Mouse (Mus musculus) kidney, embryonic 16.5 days (tissue): ENCODE measurements around the gene Trpc5. TPM values are rescaled to one million over a fixed set of nuclear protein-coding genes. Genes with fewer than 3 reads are reported as not detected.
A peak's percentile ranks its signal among the peaks of the same experiment; 100 is the strongest.

Experiments
- ATAC-seq: fragments of 200-750 bp; cut with Nextera tagmentation; 2 replicates; pipeline ENCODE4 v1.8.0; 2017; ENCODE audit warnings: moderate TSS enrichment; ENCODE audit not compliant: low FRiP score, low TSS enrichment
- H3K27ac ChIP-seq: fragments of 300-500 bp; sonication (generic); 2 replicates; pipeline ENCODE4 v1.5.1; 2014; ENCODE audit warnings: low read length
- H3K27me3 ChIP-seq: fragments of 300-500 bp; sonication (generic); 2 replicates; pipeline ENCODE4 v1.6.1; 2014; ENCODE audit warnings: low read length, control low read depth, mixed read lengths; ENCODE audit not compliant: insufficient read depth
- H3K36me3 ChIP-seq: fragments of 300-500 bp; sonication (generic); 2 replicates; pipeline ENCODE4 v1.6.1; 2014; ENCODE audit warnings: low read length, control low read depth, mixed read lengths; ENCODE audit not compliant: insufficient read depth
- H3K4me1 ChIP-seq: fragments of 300-500 bp; sonication (generic); 2 replicates; pipeline ENCODE4 v1.6.1; 2014; ENCODE audit warnings: low read length, control low read depth, mixed read lengths; ENCODE audit not compliant: insufficient read depth
- H3K4me2 ChIP-seq: fragments of 300-500 bp; sonication (generic); replicated peaks from 2 replicates; pipeline ENCODE4 v1.6.1; 2014; ENCODE audit warnings: low read depth, low read length
- H3K4me3 ChIP-seq: fragments of 300-500 bp; sonication (generic); 2 replicates; pipeline ENCODE4 v1.5.1; 2014; ENCODE audit warnings: mild to moderate bottlenecking, low read length
- H3K9ac ChIP-seq: fragments of 300-500 bp; sonication (generic); replicated peaks from 2 replicates; pipeline ENCODE4 v1.6.1; 2014; ENCODE audit warnings: low read length
- H3K9me3 ChIP-seq: fragments of 300-500 bp; sonication (generic); 2 replicates; pipeline ENCODE4 v1.6.1; 2016; ENCODE audit warnings: low read length, control low read depth
- WGBS: fragments of 180-500 bp; shearing (Covaris S2); extraction: QIAGEN DNeasy Blood & Tissue Kit; methylation state at CpG from one replicate; pipeline ENCODE4 v1.1.7; 2014; 5-methylcytosine and 5-hydroxymethylcytosine counted together
- polyA plus RNA-seq: library from polyadenylated mRNA; unstranded; fragments of >200 nt; fragmentation: Nextera tagmentation; extraction: Ambion mirVana; gene quantifications from 2 replicates; pipeline ENCODE4 v1.2.1, GENCODE M21; 2015

The Trpc5 gene
- polyA plus RNA-seq, 1 experiment from 2014 or later, result not detected

GRCm38 (mm10) chrX:144536431-144536830 lies 151.5 kb downstream of the Trpc5 start:
- no peak for ATAC-seq
- Histone ChIP-seq H3K9me3 (no peaks in the 10 kb centered on the region), H3K4me2 (no peak overlapping the region), H3K27me3 (no peaks in the 10 kb centered on the region), H3K9ac (no peak overlapping the region), H3K36me3 (no peaks in the 10 kb centered on the region), H3K27ac (no peak overlapping the region), H3K4me3 (no peak overlapping the region), H3K4me1 (no peaks in the 10 kb centered on the region)
- WGBS, result 35% methylated on average over 1 of the region's 1 CpGs

GRCm38 (mm10) chrX:144526042-144526441 lies 161.9 kb downstream of the Trpc5 start:
- Histone ChIP-seq H3K27me3 (peaks cover 3% of the 10 kb centered on the region; the same call in 1 of the 2 replicates), H3K4me2 (no peak overlapping the region), H3K9ac (no peak overlapping the region), H3K27ac (no peak overlapping the region), H3K4me3 (no peak overlapping the region), H3K36me3 (no peaks in the 10 kb centered on the region), H3K4me1 (no peaks in the 10 kb centered on the region), H3K9me3 (no peaks in the 10 kb centered on the region)
- ATAC-seq, result peak; percentile 35; the same call in 1 of the 2 replicates
- WGBS, result 62% methylated on average over 7 of the region's 7 CpGs

DNA sequence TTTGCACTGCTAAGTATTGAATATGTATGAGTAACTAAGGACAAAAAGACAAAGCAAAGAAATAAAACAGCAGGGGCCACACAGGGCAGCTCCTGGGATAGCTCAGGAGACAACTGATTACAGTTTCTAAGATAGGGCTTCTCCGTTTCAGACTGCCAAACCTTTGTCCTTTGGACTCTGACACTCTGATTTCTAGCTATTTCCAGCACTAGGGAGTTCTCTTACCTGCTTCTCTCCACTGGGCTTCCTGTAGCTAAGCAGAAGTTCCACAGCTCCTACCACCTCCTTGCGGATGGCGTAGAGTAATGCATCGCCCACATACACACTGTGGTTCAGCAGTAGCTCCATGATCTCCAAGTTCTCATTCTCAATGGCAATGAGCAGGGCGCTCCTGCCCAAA lies 164.7 kb downstream of the Trpc5 start:
- H3K9me3 ChIP-seq, result no peaks in the 10 kb centered on the region
- H3K4me3 ChIP-seq, result no peak overlapping the region
- 90% methylated on average over 5 of the region's 5 CpGs for WGBS
- H3K36me3 ChIP-seq, result no peaks in the 10 kb centered on the region
- peaks cover 3% of the 10 kb centered on the region; the same call in 1 of the 2 replicates for H3K27me3 ChIP-seq
- no peak overlapping the region for H3K27ac ChIP-seq
- ATAC-seq, result no peak
- no peak overlapping the region for H3K4me2 ChIP-seq
- no peaks in the 10 kb centered on the region for H3K4me1 ChIP-seq
- H3K9ac ChIP-seq, result no peak overlapping the region

GRCm38 (mm10) chrX:144491394-144491793 lies 196.6 kb downstream of the Trpc5 start:
- WGBS, result 70% methylated on average over 1 of the region's 1 CpGs
- H3K27ac ChIP-seq, result no peak overlapping the region
- H3K9ac ChIP-seq, result no peak overlapping the region
- no peak for ATAC-seq
- H3K36me3 ChIP-seq, result no peaks in the 10 kb centered on the region
- no peaks in the 10 kb centered on the region for H3K9me3 ChIP-seq
- H3K4me3 ChIP-seq, result no peak overlapping the region
- H3K4me2 ChIP-seq, result no peak overlapping the region
- H3K27me3 ChIP-seq, result peaks cover 2% of the 10 kb centered on the region; the same call in 1 of the 2 replicates
- no peaks in the 10 kb centered on the region for H3K4me1 ChIP-seq

GRCm38 (mm10) chrX:144464416-144464815 lies 223.6 kb downstream of the Trpc5 start:
- no peak overlapping the region for H3K4me2 ChIP-seq
- H3K27me3 ChIP-seq, result no peaks in the 10 kb centered on the region; the same call in 1 of the 2 replicates
- H3K27ac ChIP-seq, result no peak overlapping the region
- 88% methylated on average over 2 of the region's 2 CpGs for WGBS
- H3K9ac ChIP-seq, result no peak overlapping the region
- H3K36me3 ChIP-seq, result no peaks in the 10 kb centered on the region
- no peaks in the 10 kb centered on the region for H3K9me3 ChIP-seq
- H3K4me1 ChIP-seq, result no peaks in the 10 kb centered on the region
- no peak overlapping the region for H3K4me3 ChIP-seq
- no peak for ATAC-seq

GRCm38 (mm10) chrX:144456281-144456680 lies 231.7 kb downstream of the Trpc5 start, which contains the start of gene Trpc5os:
TSS of gene Trpc5os (plus strand) at chrX:144456581.
- H3K36me3 ChIP-seq, result no peaks in the 10 kb centered on the region
- H3K4me2 ChIP-seq, result no peak within 1 kb of the TSS
- H3K9me3 ChIP-seq, result no peaks in the 10 kb centered on the region
- H3K9ac ChIP-seq, result no peak within 1 kb of the TSS
- H3K4me3 ChIP-seq, result no peak within 1 kb of the TSS
- WGBS, result 81% methylated on average over 5 of the region's 5 CpGs
- H3K4me1 ChIP-seq, result no peaks in the 10 kb centered on the region
- no peaks in the 10 kb centered on the region; the same call in 1 of the 2 replicates for H3K27me3 ChIP-seq
- H3K27ac ChIP-seq, result no peak within 1 kb of the TSS
- ATAC-seq, result no peak

DNA sequence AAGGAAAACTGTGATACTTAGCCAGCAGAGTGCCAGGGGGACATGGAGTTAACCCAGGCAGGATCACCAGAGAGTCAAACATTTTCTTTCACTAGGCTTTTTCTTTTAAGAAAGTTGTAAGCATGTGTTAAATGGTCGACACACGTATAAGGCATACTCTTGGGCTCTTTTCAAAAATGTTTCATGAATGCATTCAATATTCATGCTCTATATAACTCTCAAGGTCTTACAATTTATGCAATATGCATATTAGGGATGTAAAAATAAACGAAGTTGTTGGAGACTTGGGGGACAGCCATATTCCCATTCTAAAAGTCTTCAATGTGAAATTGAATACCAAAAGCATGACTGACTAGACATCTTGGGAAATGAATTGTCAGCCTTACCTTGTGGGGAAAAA lies 264.1 kb downstream of the Trpc5 start:
- no peak for ATAC-seq
- Histone ChIP-seq H3K9ac (no peak overlapping the region), H3K4me1 (no peaks in the 10 kb centered on the region), H3K27ac (no peak overlapping the region), H3K4me3 (no peak overlapping the region), H3K27me3 (no peaks in the 10 kb centered on the region; the same call in 1 of the 2 replicates), H3K9me3 (no peaks in the 10 kb centered on the region), H3K4me2 (no peak overlapping the region), H3K36me3 (no peaks in the 10 kb centered on the region)
- WGBS, result 84% methylated on average over 3 of the region's 3 CpGs

GRCm38 (mm10) chrX:144421091-144421490 lies 266.9 kb downstream of the Trpc5 start:
- Histone ChIP-seq H3K9ac (no peak overlapping the region), H3K27me3 (no peaks in the 10 kb centered on the region; the same call in 1 of the 2 replicates), H3K4me1 (no peaks in the 10 kb centered on the region), H3K4me3 (no peak overlapping the region), H3K9me3 (no peaks in the 10 kb centered on the region), H3K36me3 (no peaks in the 10 kb centered on the region), H3K27ac (no peak overlapping the region), H3K4me2 (no peak overlapping the region)
- 90% methylated on average over 1 of the region's 1 CpGs for WGBS
- ATAC-seq, result no peak

DNA sequence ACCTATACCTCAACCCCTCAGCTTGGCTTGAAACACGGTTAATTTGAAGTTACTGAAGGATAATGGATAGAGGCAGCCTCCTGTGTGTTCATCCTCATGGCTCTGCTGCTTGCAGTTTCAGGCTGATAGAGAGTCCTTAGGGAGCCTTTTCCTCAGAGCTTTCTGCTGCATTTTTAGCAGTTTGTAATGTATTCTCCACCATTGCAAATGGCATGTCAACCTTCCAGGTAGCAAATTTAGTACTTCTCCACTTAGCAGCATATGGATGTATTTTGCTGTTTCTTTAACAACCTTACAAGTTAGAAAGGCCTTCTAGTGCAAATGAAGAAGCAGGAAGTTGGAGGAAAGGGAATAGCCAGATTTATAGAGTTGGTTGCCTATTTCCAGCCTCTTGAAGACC lies 267.7 kb downstream of the Trpc5 start:
- H3K27me3 ChIP-seq, result no peaks in the 10 kb centered on the region; the same call in 1 of the 2 replicates
- no peaks in the 10 kb centered on the region for H3K36me3 ChIP-seq
- no peak overlapping the region for H3K9ac ChIP-seq
- 77% methylated on average over 1 of the region's 1 CpGs for WGBS
- H3K4me2 ChIP-seq, result no peak overlapping the region
- H3K4me1 ChIP-seq, result no peaks in the 10 kb centered on the region
- ATAC-seq, result no peak
- H3K27ac ChIP-seq, result no peak overlapping the region
- no peak overlapping the region for H3K4me3 ChIP-seq
- H3K9me3 ChIP-seq, result no peaks in the 10 kb centered on the region

GRCm38 (mm10) chrX:144408036-144408435 lies 279.9 kb downstream of the Trpc5 start:
- no peak overlapping the region for H3K4me2 ChIP-seq
- ATAC-seq, result peak; percentile 49; the same call in 1 of the 2 replicates
- no peak overlapping the region for H3K9ac ChIP-seq
- no peak overlapping the region for H3K27ac ChIP-seq
- no peaks in the 10 kb centered on the region for H3K9me3 ChIP-seq
- no peaks in the 10 kb centered on the region; the same call in 1 of the 2 replicates for H3K27me3 ChIP-seq
- no peaks in the 10 kb centered on the region for H3K4me1 ChIP-seq
- H3K36me3 ChIP-seq, result no peaks in the 10 kb centered on the region
- WGBS, result 50% methylated on average over 5 of the region's 5 CpGs
- H3K4me3 ChIP-seq, result no peak overlapping the region
